Mouse (Mus musculus): ENCODE results near the gene Ifna4.
"Not testable (repeated sequence)": the region's sequence is repeated elsewhere in the genome, so short reads cannot be mapped to it uniquely, and the experiment has no call there.

Gene Ifna4

GRCm38 (mm10) chr4:88841438-88841911 is at the start of gene Ifna4:
TSS of gene Ifna4 (plus strand) at chr4:88841861.
- DNase-seq: no peak

GRCm38 (mm10) chr4:88793936-88794675 is 47.6 kb upstream of the Ifna4 start, which contains the start of gene Gm13275:
TSS of gene Gm13275 (plus strand) at chr4:88794487.
- peak; percentile 73 for DNase-seq

- not testable (repeated sequence) for DNase-seq
Measured at GRCm38 (mm10) chr4:88797097-88797496, 44.6 kb upstream of the Ifna4 start, which contains the start of gene Gm13279. TSS of gene Gm13279 (plus strand) at chr4:88797397.

- not testable (repeated sequence) for DNase-seq
Measured at GRCm38 (mm10) chr4:88799365-88799764, 42.3 kb upstream of the Ifna4 start, which contains the start of gene Gm13285. TSS of gene Gm13285 (plus strand) at chr4:88799665.

- DNase-seq: not testable (repeated sequence)
Measured at GRCm38 (mm10) chr4:88802954-88803353, 38.7 kb upstream of the Ifna4 start, which contains the start of gene Gm13287. TSS of gene Gm13287 (plus strand) at chr4:88803254.

GRCm38 (mm10) chr4:88805231-88805630 is 36.4 kb upstream of the Ifna4 start, which contains the start of gene Gm13288:
TSS of gene Gm13288 (plus strand) at chr4:88805531.
- DNase-seq: not testable (repeated sequence)

- peak; percentile 17 for DNase-seq
Measured at GRCm38 (mm10) chr4:88805761-88806160, 35.9 kb upstream of the Ifna4 start.

- DNase-seq: no peak
Measured at GRCm38 (mm10) chr4:88815928-88816327, 25.7 kb upstream of the Ifna4 start, which contains the start of gene Ifna7. TSS of gene Ifna7 (plus strand) at chr4:88816228.

- no peak for DNase-seq
Measured at GRCm38 (mm10) chr4:88819659-88820058, 22.0 kb upstream of the Ifna4 start, which contains the start of gene Ifna11. TSS of gene Ifna11 (plus strand) at chr4:88819959.

GRCm38 (mm10) chr4:88822995-88823394 is 18.7 kb upstream of the Ifna4 start:
- no peak for DNase-seq

GRCm38 (mm10) chr4:88827116-88827515 is 14.5 kb upstream of the Ifna4 start, which contains the start of gene Ifna6:
TSS of gene Ifna6 (plus strand) at chr4:88827416.
- DNase-seq: not testable (repeated sequence)

GRCm38 (mm10) chr4:88830523-88830922 is 11.1 kb upstream of the Ifna4 start:
- no peak for DNase-seq

- not testable (repeated sequence) for DNase-seq
Measured at GRCm38 (mm10) chr4:88835225-88835624, 6.4 kb upstream of the Ifna4 start, which contains the start of gene Ifna5. TSS of gene Ifna5 (plus strand) at chr4:88835525.

- DNase-seq: no peak
Measured at GRCm38 (mm10) chr4:88838828-88839227, 2.8 kb upstream of the Ifna4 start.

- no peak for DNase-seq
Measured at GRCm38 (mm10) chr4:88840058-88840457, 1.6 kb upstream of the Ifna4 start.

- no peak for DNase-seq
Measured at GRCm38 (mm10) chr4:88845334-88845733, 3.7 kb downstream of the Ifna4 start.

- DNase-seq: no peak
Measured at GRCm38 (mm10) chr4:88849698-88850097, 8.0 kb downstream of the Ifna4 start, which contains the start of gene Ifna1. TSS of gene Ifna1 (plus strand) at chr4:88850087.

- no peak for DNase-seq
Measured at GRCm38 (mm10) chr4:88851026-88851763, 9.5 kb downstream of the Ifna4 start.

- no peak for DNase-seq
Measured at GRCm38 (mm10) chr4:88859214-88859613, 17.6 kb downstream of the Ifna4 start.

- no peak for DNase-seq
Measured at GRCm38 (mm10) chr4:88863309-88863708, 21.6 kb downstream of the Ifna4 start.

- no peak for DNase-seq
Measured at GRCm38 (mm10) chr4:88864599-88864998, 22.9 kb downstream of the Ifna4 start.

GRCm38 (mm10) chr4:88865011-88865569 is 23.4 kb downstream of the Ifna4 start:
- DNase-seq: no peak
